Mouse (Mus musculus): ENCODE measurements around the gene Car8.

- TF ChIP-seq CTCF (IDR thresholded peaks at IDR 0.05; ENCODE audit: borderline replicate concordance, insufficient read depth, low read depth, low read length) (no peak), POLR2A (IDR thresholded peaks at IDR 0.05; ENCODE audit: borderline replicate concordance, insufficient read depth, low read length) (no peak)
These were observed 25.2 kb downstream of the Car8 start for GRCm38 (mm10) chr4:8213661-8214060.

All from cerebellum, adult 2 months (tissue).